Comparison of ENCODE assay signal across 35 mouse cellular contexts in genomic region chr19:7583599-7583998, GRCm38 (mm10). TPM values are rescaled to one million over a fixed set of nuclear protein-coding genes. Genes with fewer than 3 reads are reported as not detected.
DNase-seq lines count a peak whose midpoint lies in the region; ATAC-seq and TF ChIP-seq lines count a peak whose summit lies in the region.
"Had no signal": no experiment of that assay in that cellular context is flagged by ENCODE, and none has a peak within 500 bp of the region (broad histone marks: within the 10 kb centered on the region; RNA-seq: fewer than 3 reads in every experiment).

No protein-coding gene starts in this region.

- no peak for ATAC-seq in heart, postnatal 0 days (ENCODE audit: insufficient read depth, low read depth)
- ATAC-seq: CD4-positive, CD25-positive, alpha-beta regulatory T cell, adult 4 months; forebrain, embryonic 14.5 days; intestine, embryonic 16.5 days; midbrain, embryonic 16.5 days; Patski had no signal

- H3K4me2 ChIP-seq in heart, postnatal 0 days (ENCODE audit: low read depth, low read length), result no peak overlapping the region
- H3K4me2 ChIP-seq: hindbrain, embryonic 13.5 days; limb, embryonic 12.5 days; liver, embryonic 15.5 days; lung, embryonic 15.5 days; midbrain, embryonic 11.5 days; stomach, embryonic 15.5 days had no signal

- no peak overlapping the region for H3K9ac ChIP-seq in heart, postnatal 0 days (replicated peaks; ENCODE audit: low read depth, low read length)
- H3K9ac ChIP-seq in ES-Bruce4 (ENCODE audit: low read depth, poor library complexity, severe bottlenecking), result no peak overlapping the region
- H3K9ac ChIP-seq: hindbrain, embryonic 13.5 days; limb, embryonic 12.5 days; liver, embryonic 15.5 days; lung, embryonic 15.5 days; stomach, embryonic 15.5 days had no signal

- intact Hi-C loops in heart, postnatal 36 days (cut with DNase I), result no loop called here

- no peak for TF ChIP-seq EP300 in heart, postnatal 0 days (IDR thresholded peaks at IDR 0.05; ENCODE audit: low read depth)
- TF ChIP-seq EP300 in ES-Bruce4 (IDR thresholded peaks at IDR 0.05; ENCODE audit: insufficient read depth, low read depth, low read length), result no peak

- WGBS in heart, embryonic 10.5 days, result 81% methylated on average over 3 of the region's 3 CpGs
- 81% methylated on average over 3 of the region's 3 CpGs for WGBS in heart, postnatal 0 days

- no peaks in the 10 kb centered on the region for H3K27me3 ChIP-seq in heart, embryonic 10.5 days (ENCODE audit: insufficient read depth, poor library complexity, severe bottlenecking)
- no peaks in the 10 kb centered on the region for H3K27me3 ChIP-seq in heart, postnatal 0 days (ENCODE audit: control insufficient read depth, insufficient read depth, low read length)
- no peaks in the 10 kb centered on the region for H3K27me3 ChIP-seq in ES-Bruce4 (ENCODE audit: control insufficient read depth, insufficient read depth, low read length, poor library complexity, severe bottlenecking)
- H3K27me3 ChIP-seq: hindbrain, embryonic 13.5 days; limb, embryonic 12.5 days; liver, embryonic 15.5 days; lung, embryonic 15.5 days; Patski; stomach, embryonic 15.5 days had no signal

- TF ChIP-seq POLR2A in ES-Bruce4 (IDR thresholded peaks at IDR 0.05; ENCODE audit: insufficient read depth, low read length), result no peak

- H3K36me3 ChIP-seq in heart, embryonic 10.5 days, result peaks cover 25% of the 10 kb centered on the region
- peaks cover 21% of the 10 kb centered on the region for H3K36me3 ChIP-seq in heart, postnatal 0 days (replicated peaks; ENCODE audit: control insufficient read depth, insufficient read depth, low read length)
- no peaks in the 10 kb centered on the region for H3K36me3 ChIP-seq in ES-Bruce4 (ENCODE audit: control insufficient read depth, insufficient read depth, low read length, poor library complexity, severe bottlenecking)
- H3K36me3 ChIP-seq: hindbrain, embryonic 13.5 days; limb, embryonic 12.5 days; lung, embryonic 15.5 days; stomach, embryonic 15.5 days had no signal

- H3K4me3 ChIP-seq in heart, embryonic 10.5 days, result no peak overlapping the region
- H3K4me3 ChIP-seq in heart, postnatal 0 days (ENCODE audit: low read depth, low read length), result no peak overlapping the region
- no peak overlapping the region for H3K4me3 ChIP-seq in ES-Bruce4 (ENCODE audit: low read depth, low read length)
- H3K4me3 ChIP-seq: hindbrain, embryonic 13.5 days; limb, embryonic 12.5 days; liver, embryonic 15.5 days; lung, embryonic 15.5 days; stomach, embryonic 15.5 days had no signal

- peaks cover 18% of the 10 kb centered on the region; the same call in 1 of the 2 replicates for H3K4me1 ChIP-seq in heart, embryonic 10.5 days
- peaks cover 32% of the 10 kb centered on the region for H3K4me1 ChIP-seq in heart, postnatal 0 days (ENCODE audit: control insufficient read depth, insufficient read depth)
- peaks cover 8% of the 10 kb centered on the region for H3K4me1 ChIP-seq in ES-Bruce4 (ENCODE audit: control insufficient read depth, insufficient read depth, low read length)
- H3K4me1 ChIP-seq: lung, embryonic 15.5 days had no signal

- no peak for DNase-seq in heart, embryonic 10.5 days (ENCODE audit: low spot score)
- DNase-seq in heart, postnatal 36 days, result no peak
- no peak for DNase-seq in heart, postnatal 0 days (ENCODE audit: low spot score)
- DNase-seq in heart, adult 8-10 months (ENCODE audit: low spot score), result no peak
- peak; percentile 96 for DNase-seq in R1 (ENCODE audit: low read depth, low spot score)
- DNase-seq in testis, postnatal 14 days (ENCODE audit: low spot score), result no peak
- DNase-seq: cerebellum, adult 8-10 months; cerebellum, postnatal 25 days; kidney, adult 8-10 months; right cerebral cortex, postnatal 25 days; thymus, adult 18-20 months; thymus, postnatal 25 days had no signal

- TF ChIP-seq CTCF in heart, postnatal 0 days (IDR thresholded peaks at IDR 0.05; ENCODE audit: low read depth), result no peak
- TF ChIP-seq CTCF in ES-Bruce4 (IDR thresholded peaks at IDR 0.05; ENCODE audit: low read depth, low read length), result no peak

- peak overlapping the region; percentile 29; the same call in 1 of the 2 replicates for H3K27ac ChIP-seq in heart, embryonic 10.5 days
- peak overlapping the region; percentile 34; the same call in 1 of the 2 replicates for H3K27ac ChIP-seq in heart, postnatal 0 days (ENCODE audit: low read depth)
- H3K27ac ChIP-seq in ES-Bruce4 (ENCODE audit: insufficient read depth, low read length), result peak overlapping the region; percentile 100
- H3K27ac ChIP-seq: hindbrain, embryonic 13.5 days; kidney, postnatal 0 days; limb, embryonic 12.5 days; liver, embryonic 15.5 days; lung, embryonic 15.5 days; stomach, embryonic 15.5 days had no signal

- H3K9me3 ChIP-seq in heart, embryonic 10.5 days, result no peaks in the 10 kb centered on the region
- 0 out of 2 replicates have a peak, but pooled peaks cover 3% of the 10 kb centered on the region for H3K9me3 ChIP-seq in heart, postnatal 0 days (replicated peaks; ENCODE audit: control insufficient read depth, low read length)
- no peaks in the 10 kb centered on the region for H3K9me3 ChIP-seq in ES-Bruce4 (replicated peaks; ENCODE audit: control insufficient read depth, insufficient read depth, low read length, poor library complexity, severe bottlenecking)
- H3K9me3 ChIP-seq: hindbrain, embryonic 13.5 days; lung, embryonic 15.5 days; stomach, embryonic 15.5 days had no signal

RNA-seq across cellular contexts. Expression of gene Lgals12, which starts 23.4 kb away (rescaled TPM):
- polyA plus RNA-seq in heart, embryonic 10.5 days (2016; fragmentation: Nextera tagmentation; extraction: Ambion mirVana), result 0.06 TPM in 1 of 2 replicates, not detected in the other
- total RNA-seq in heart, postnatal 36 days (2021), result under 1 TPM in 1 of 2 experiments, not detected in 1; 0.78 TPM
- total RNA-seq in heart, postnatal 0 days (2014; rRNA removed; ENCODE audit: low replicate concordance), result not detected in 2 replicates
- 0.04 and 0.05 TPM in 2 replicates for polyA plus RNA-seq in heart, postnatal 0 days (2015; fragmentation: Nextera tagmentation; extraction: Ambion mirVana)
- total RNA-seq in heart, adult 8-10 months (2022), result under 1 TPM; 0.16 to 0.37 (median 0.32) TPM
- polyA plus RNA-seq in ES-Bruce4 (2011; ENCODE audit: insufficient read depth, insufficient read length, low read depth, missing spikeins), result 0.43 and 0.46 TPM in 2 replicates
- total RNA-seq: liver, adult 2 months; megakaryocyte, adult 5-6 weeks; MEL; neutrophil, adult 5-6 weeks had no signal
- polyA plus RNA-seq: CD4-positive, CD25-positive, alpha-beta regulatory T cell, adult 4 months; liver, adult 2 months; liver, embryonic 15.5 days; midbrain, embryonic 11.5 days; neural tube, embryonic 11.5 days; Patski had no signal

RNA-seq across cellular contexts. Expression of gene Pla2g16, which starts 26.3 kb away (rescaled TPM):
- 15.9 and 30.8 TPM in 2 replicates for polyA plus RNA-seq in heart, embryonic 10.5 days (2016; fragmentation: Nextera tagmentation; extraction: Ambion mirVana)
- 100 to 1,000 TPM; 118 to 137 TPM for total RNA-seq in heart, postnatal 36 days (2021)
- 41.6 and 45.6 TPM in 2 replicates for total RNA-seq in heart, postnatal 0 days (2014; rRNA removed; ENCODE audit: low replicate concordance)
- 69.2 and 74.1 TPM in 2 replicates for polyA plus RNA-seq in heart, postnatal 0 days (2015; fragmentation: Nextera tagmentation; extraction: Ambion mirVana)
- 100 to 1,000 TPM; 121 to 150 (median 137) TPM for total RNA-seq in heart, adult 8-10 months (2022)
- 10.5 and 10.7 TPM in 2 replicates for polyA plus RNA-seq in ES-Bruce4 (2011; ENCODE audit: insufficient read depth, insufficient read length, low read depth, missing spikeins)

RNA-seq across cellular contexts. Expression of gene Hrasls5, which starts 28.7 kb away (rescaled TPM):
- not detected in 2 replicates for polyA plus RNA-seq in heart, embryonic 10.5 days (2016; fragmentation: Nextera tagmentation; extraction: Ambion mirVana)
- not detected for total RNA-seq in heart, postnatal 36 days (2021)
- total RNA-seq in heart, postnatal 0 days (2014; rRNA removed; ENCODE audit: low replicate concordance), result not detected in 2 replicates
- not detected in 2 replicates for polyA plus RNA-seq in heart, postnatal 0 days (2015; fragmentation: Nextera tagmentation; extraction: Ambion mirVana)
- not detected for total RNA-seq in heart, adult 8-10 months (2022)
- polyA plus RNA-seq in ES-Bruce4 (2011; ENCODE audit: insufficient read depth, insufficient read length, low read depth, missing spikeins), result not detected in 2 replicates
- total RNA-seq: adrenal gland, postnatal 4 days; gastrocnemius, adult 8-10 months; heart, postnatal 4 days; left cerebral cortex, postnatal 14 days; liver, adult 2 months; megakaryocyte, adult 5-6 weeks; MEL; neutrophil, adult 5-6 weeks had no signal
- polyA plus RNA-seq: CD4-positive, CD25-positive, alpha-beta regulatory T cell, adult 4 months; embryonic facial prominence, embryonic 11.5 days; forebrain, embryonic 14.5 days; hindbrain, embryonic 13.5 days; intestine, embryonic 16.5 days; limb, embryonic 12.5 days; liver, adult 2 months; liver, embryonic 15.5 days; midbrain, embryonic 11.5 days; midbrain, embryonic 16.5 days; neural tube, embryonic 11.5 days; Patski; stomach, embryonic 15.5 days had no signal

Comparison
In these comparisons a context has a peak if more than half of its experiments do, and no peak if none do; other contexts are left out.
1. H3K27ac ChIP-seq: peak in every context shown above with its lines; median percentile 100 in ES-Bruce4; 34 in heart, postnatal 0 days; 29 in heart, embryonic 10.5 days.